Mouse (Mus musculus): ENCODE results near the gene Grsf1. TPM values are rescaled to one million over a fixed set of nuclear protein-coding genes. Genes with fewer than 3 reads are reported as not detected.

Grsf1 gene
- polyA plus RNA-seq, 1 experiment from 2014 or later, result 77.9 TPM

- no peak for ATAC-seq (replicated peaks; ENCODE audit: extremely low read depth, insufficient read depth, low FRiP score)
- Histone ChIP-seq H3K4me1 (ENCODE audit: control insufficient read depth, insufficient read depth, low read length) (no peaks in the 10 kb centered on the region), H3K27me3 (ENCODE audit: control insufficient read depth, insufficient read depth, low read length) (no peaks in the 10 kb centered on the region), H3K9ac (ENCODE audit: low read length) (no peak overlapping the region), H3K9me3 (replicated peaks; ENCODE audit: control insufficient read depth, low read length) (no peaks in the 10 kb centered on the region), H3K4me2 (ENCODE audit: low read depth, low read length) (no peak overlapping the region), H3K36me3 (ENCODE audit: control insufficient read depth, insufficient read depth) (no peaks in the 10 kb centered on the region), H3K4me3 (ENCODE audit: low read length) (no peak overlapping the region), H3K27ac (ENCODE audit: low read length) (no peak overlapping the region)
- WGBS, result 79% methylated on average over 11 of the region's 11 CpGs
These were observed 46.8 kb downstream of the Grsf1 start for GRCm38 (mm10) chr5:88629125-88629524.

- Histone ChIP-seq H3K4me1 (ENCODE audit: control insufficient read depth, insufficient read depth, low read length) (no peaks in the 10 kb centered on the region), H3K9ac (ENCODE audit: low read length) (no peak overlapping the region), H3K27me3 (ENCODE audit: control insufficient read depth, insufficient read depth, low read length) (no peaks in the 10 kb centered on the region), H3K27ac (ENCODE audit: low read length) (no peak overlapping the region), H3K4me2 (ENCODE audit: low read depth, low read length) (no peak overlapping the region), H3K9me3 (replicated peaks; ENCODE audit: control insufficient read depth, low read length) (no peaks in the 10 kb centered on the region), H3K36me3 (ENCODE audit: control insufficient read depth, insufficient read depth) (0 out of 2 replicates have a peak, but pooled peaks cover 1% of the 10 kb centered on the region), H3K4me3 (ENCODE audit: low read length) (no peak overlapping the region)
- WGBS, result 77% methylated on average over 4 of the region's 4 CpGs
- ATAC-seq (replicated peaks; ENCODE audit: extremely low read depth, insufficient read depth, low FRiP score), result no peak
These were observed 48.4 kb downstream of the Grsf1 start for GRCm38 (mm10) chr5:88627545-88627944.

- Histone ChIP-seq H3K4me1 (ENCODE audit: control insufficient read depth, insufficient read depth, low read length) (no peaks in the 10 kb centered on the region), H3K36me3 (ENCODE audit: control insufficient read depth, insufficient read depth) (peaks cover 14% of the 10 kb centered on the region), H3K4me3 (ENCODE audit: low read length) (no peak overlapping the region), H3K9me3 (replicated peaks; ENCODE audit: control insufficient read depth, low read length) (no peaks in the 10 kb centered on the region), H3K4me2 (ENCODE audit: low read depth, low read length) (no peak overlapping the region), H3K27me3 (ENCODE audit: control insufficient read depth, insufficient read depth, low read length) (no peaks in the 10 kb centered on the region), H3K9ac (ENCODE audit: low read length) (no peak overlapping the region), H3K27ac (ENCODE audit: low read length) (no peak overlapping the region)
- 76% methylated on average over 4 of the region's 4 CpGs for WGBS
- ATAC-seq (replicated peaks; ENCODE audit: extremely low read depth, insufficient read depth, low FRiP score), result no peak
These were observed 59.0 kb downstream of the Grsf1 start for GRCm38 (mm10) chr5:88616988-88617387.

- H3K27ac ChIP-seq (ENCODE audit: low read length), result no peak overlapping the region
- H3K9me3 ChIP-seq (replicated peaks; ENCODE audit: control insufficient read depth, low read length), result no peaks in the 10 kb centered on the region
- no peaks in the 10 kb centered on the region for H3K27me3 ChIP-seq (ENCODE audit: control insufficient read depth, insufficient read depth, low read length)
- H3K4me3 ChIP-seq (ENCODE audit: low read length), result no peak overlapping the region
- 90% methylated on average over 1 of the region's 1 CpGs for WGBS
- H3K36me3 ChIP-seq (ENCODE audit: control insufficient read depth, insufficient read depth), result 0 out of 2 replicates have a peak, but pooled peaks cover 5% of the 10 kb centered on the region
- no peak overlapping the region for H3K4me2 ChIP-seq (ENCODE audit: low read depth, low read length)
- H3K9ac ChIP-seq (ENCODE audit: low read length), result no peak overlapping the region
- ATAC-seq (replicated peaks; ENCODE audit: extremely low read depth, insufficient read depth, low FRiP score), result no peak
- no peaks in the 10 kb centered on the region for H3K4me1 ChIP-seq (ENCODE audit: control insufficient read depth, insufficient read depth, low read length)
These were observed 61.8 kb downstream of the Grsf1 start for GRCm38 (mm10) chr5:88614129-88614528.

Other genes with a start within 250 kb of the Grsf1 start
- not detected in 2 replicates for gene Ambn, start 220.2 kb downstream of the Grsf1 start, polyA plus RNA-seq (2015; fragmentation: Nextera tagmentation; extraction: Ambion mirVana)
- not detected in 2 replicates for gene Enam, start 188.2 kb downstream of the Grsf1 start, polyA plus RNA-seq (2015; fragmentation: Nextera tagmentation; extraction: Ambion mirVana)
- gene Jchain, start 148.3 kb downstream of the Grsf1 start, polyA plus RNA-seq (2015; fragmentation: Nextera tagmentation; extraction: Ambion mirVana), result 0.14 and 0.33 TPM in 2 replicates
- gene Utp3, start 121.7 kb downstream of the Grsf1 start, polyA plus RNA-seq (2015; fragmentation: Nextera tagmentation; extraction: Ambion mirVana), result 48.5 and 53.8 TPM in 2 replicates
- 9.1 and 9.2 TPM in 2 replicates for gene Rufy3, start 111.1 kb downstream of the Grsf1 start, polyA plus RNA-seq (2015; fragmentation: Nextera tagmentation; extraction: Ambion mirVana)
- 15.4 and 17.5 TPM in 2 replicates for gene Mob1b, start 44.7 kb upstream of the Grsf1 start, polyA plus RNA-seq (2015; fragmentation: Nextera tagmentation; extraction: Ambion mirVana)
- gene Dck, start 88.8 kb upstream of the Grsf1 start, polyA plus RNA-seq (2015; fragmentation: Nextera tagmentation; extraction: Ambion mirVana), result 30.5 and 44.5 TPM in 2 replicates
- gene Slc4a4, start 210.6 kb upstream of the Grsf1 start, polyA plus RNA-seq (2015; fragmentation: Nextera tagmentation; extraction: Ambion mirVana), result 2.8 and 6.7 TPM in 2 replicates